Mouse (Mus musculus) liver, embryonic 16.5 days (tissue): ENCODE measurements around the gene Olfr819. TPM values are rescaled to one million over a fixed set of nuclear protein-coding genes. Genes with fewer than 3 reads are reported as not detected.

Experiments
- ATAC-seq: fragments of 200-750 bp; cut with Nextera tagmentation; 2 replicates; pipeline ENCODE4 v1.8.0; 2017; ENCODE audit warnings: low read depth, mild to moderate bottlenecking, moderate number of reproducible peaks, moderate library complexity
- H3K27ac ChIP-seq: fragments of 300-500 bp; sonication (generic); 2 replicates; pipeline ENCODE4 v1.5.1; 2014; ENCODE audit warnings: mild to moderate bottlenecking, low read length
- H3K27me3 ChIP-seq: fragments of 300-500 bp; sonication (generic); 2 replicates; pipeline ENCODE4 v1.6.1; 2014; ENCODE audit warnings: low read depth, low read length, mixed read lengths; ENCODE audit not compliant: control insufficient read depth, insufficient read depth
- H3K36me3 ChIP-seq: fragments of 300-500 bp; sonication (generic); 2 replicates; pipeline ENCODE4 v1.6.1; 2014; ENCODE audit warnings: mild to moderate bottlenecking; ENCODE audit not compliant: control insufficient read depth, insufficient read depth
- H3K4me1 ChIP-seq: fragments of 300-500 bp; sonication (generic); 2 replicates; pipeline ENCODE4 v1.6.1; 2014; ENCODE audit warnings: low read depth, low read length, mixed read lengths; ENCODE audit not compliant: control insufficient read depth
- H3K4me2 ChIP-seq: fragments of 300-500 bp; sonication (generic); 2 replicates; pipeline ENCODE4 v1.6.1; 2014; ENCODE audit warnings: low read depth, low read length, mixed read lengths
- H3K4me3 ChIP-seq: fragments of 300-500 bp; sonication (generic); 2 replicates; pipeline ENCODE4 v1.5.1; 2014; ENCODE audit warnings: low read depth, mild to moderate bottlenecking, low read length
- H3K9ac ChIP-seq: fragments of 300-500 bp; sonication (generic); 2 replicates; pipeline ENCODE4 v1.6.1; 2014; ENCODE audit warnings: low read depth, low read length
- H3K9me3 ChIP-seq: fragments of 300-500 bp; sonication (generic); replicated peaks from 2 replicates; pipeline ENCODE4 v1.6.1; 2016; ENCODE audit warnings: low read length; ENCODE audit not compliant: control insufficient read depth
- WGBS: fragments of 180-500 bp; shearing (Covaris S2); extraction: QIAGEN DNeasy Blood & Tissue Kit; methylation state at CpG from one replicate; pipeline ENCODE4 v1.1.7; 2014; ENCODE audit not compliant: insufficient replicate concordance; 5-methylcytosine and 5-hydroxymethylcytosine counted together
- polyA plus RNA-seq: library from polyadenylated mRNA; unstranded; fragments of >200 nt; fragmentation: Nextera tagmentation; extraction: Ambion mirVana; gene quantifications from 2 replicates; pipeline ENCODE4 v1.2.1, GENCODE M21; 2015

Olfr819 gene
- polyA plus RNA-seq, 1 experiment from 2014 or later = not detected

- no peak for ATAC-seq
- Histone ChIP-seq H3K9me3 (no peaks in the 10 kb centered on the region), H3K9ac (no peak within 1 kb of the TSS), H3K36me3 (no peaks in the 10 kb centered on the region), H3K27me3 (no peaks in the 10 kb centered on the region), H3K4me1 (no peaks in the 10 kb centered on the region), H3K4me3 (no peak within 1 kb of the TSS), H3K4me2 (no peak within 1 kb of the TSS), H3K27ac (no peak within 1 kb of the TSS)
- WGBS = 66% methylated on average over 2 of the region's 2 CpGs
These were observed 18.1 kb downstream of the Olfr819 start, which contains the start of gene Olfr818 for GRCm38 (mm10) chr10:129949000-129949399. Olfr818 (minus strand) TSS chr10:129949100.

- Histone ChIP-seq H3K9ac (no peak within 1 kb of the TSS), H3K27ac (no peak within 1 kb of the TSS), H3K27me3 (no peaks in the 10 kb centered on the region), H3K36me3 (no peaks in the 10 kb centered on the region), H3K4me1 (no peaks in the 10 kb centered on the region), H3K9me3 (no peaks in the 10 kb centered on the region; the same call in 1 of the 2 replicates), H3K4me3 (no peak within 1 kb of the TSS), H3K4me2 (no peak within 1 kb of the TSS)
- ATAC-seq = no peak
- 35% methylated on average over 1 of the region's 1 CpGs for WGBS
These were observed 51.6 kb downstream of the Olfr819 start, which contains the start of gene Olfr816 for GRCm38 (mm10) chr10:129915497-129915896. Olfr816 (minus strand) TSS chr10:129915597.

Other genes with a start within 250 kb of the Olfr819 start
- not detected in 2 replicates for gene Olfr805, start 237.9 kb downstream of the Olfr819 start, polyA plus RNA-seq
- not detected in 2 replicates for gene Olfr806, start 225.3 kb downstream of the Olfr819 start, polyA plus RNA-seq
- not detected in 2 replicates for gene Olfr807, start 209.5 kb downstream of the Olfr819 start, polyA plus RNA-seq
- not detected in 2 replicates for gene Olfr808, start 201.8 kb downstream of the Olfr819 start, polyA plus RNA-seq
- gene Olfr809, start 192.6 kb downstream of the Olfr819 start, polyA plus RNA-seq = not detected in 2 replicates
- not detected in 2 replicates for gene Olfr810, start 172.3 kb downstream of the Olfr819 start, polyA plus RNA-seq
- not detected in 2 replicates for gene Olfr811, start 162.9 kb downstream of the Olfr819 start, polyA plus RNA-seq
- gene Olfr812, start 121.2 kb downstream of the Olfr819 start, polyA plus RNA-seq = not detected in 2 replicates
- not detected in 2 replicates for gene Olfr813, start 111.9 kb downstream of the Olfr819 start, polyA plus RNA-seq
- gene Olfr814, start 87.4 kb downstream of the Olfr819 start, polyA plus RNA-seq = not detected in 2 replicates
- gene Olfr815, start 61.4 kb downstream of the Olfr819 start, polyA plus RNA-seq = not detected in 2 replicates
- gene Olfr816, start 51.7 kb downstream of the Olfr819 start, polyA plus RNA-seq = not detected in 2 replicates
- gene Olfr818, start 18.2 kb downstream of the Olfr819 start, polyA plus RNA-seq = not detected in 2 replicates
- not detected in 2 replicates for gene Olfr247, start 8.9 kb upstream of the Olfr819 start, polyA plus RNA-seq
- gene Gm10310, start 17.8 kb upstream of the Olfr819 start, polyA plus RNA-seq = not detected in 2 replicates
- gene Olfr820, start 45.4 kb upstream of the Olfr819 start, polyA plus RNA-seq = not detected in 2 replicates
- gene Olfr821, start 63.1 kb upstream of the Olfr819 start, polyA plus RNA-seq = not detected in 2 replicates
- not detected in 2 replicates for gene Olfr822, start 103.9 kb upstream of the Olfr819 start, polyA plus RNA-seq
- not detected in 2 replicates for gene Olfr823, start 148.1 kb upstream of the Olfr819 start, polyA plus RNA-seq
- not detected in 2 replicates for gene Olfr824, start 162.7 kb upstream of the Olfr819 start, polyA plus RNA-seq
- not detected in 2 replicates for gene Olfr825, start 199.5 kb upstream of the Olfr819 start, polyA plus RNA-seq
- not detected in 2 replicates for gene Olfr826, start 216.9 kb upstream of the Olfr819 start, polyA plus RNA-seq
- not detected in 2 replicates for gene Olfr827, start 247.1 kb upstream of the Olfr819 start, polyA plus RNA-seq